Mouse (Mus musculus) forebrain, embryonic 13.5 days (tissue): Measurements from ENCODE around the gene Cct2. TPM values are rescaled to one million over a fixed set of nuclear protein-coding genes. Genes with fewer than 3 reads are reported as not detected.

Experiments
- ATAC-seq: fragments of 200-750 bp; cut with Nextera tagmentation; 2 replicates; pipeline ENCODE4 v1.8.0; 2017
- H3K27ac ChIP-seq: fragments of 300-500 bp; sonication (generic); 2 replicates; pipeline ENCODE4 v1.5.1; 2015; ENCODE audit warnings: inconsistent platforms, mild to moderate bottlenecking, moderate library complexity
- H3K27me3 ChIP-seq: fragments of 300-500 bp; sonication (generic); 2 replicates; pipeline ENCODE4 v1.6.1; 2015; ENCODE audit warnings: mild to moderate bottlenecking, inconsistent platforms
- H3K36me3 ChIP-seq: fragments of 300-500 bp; sonication (generic); 2 replicates; pipeline ENCODE4 v1.6.1; 2015; ENCODE audit warnings: mild to moderate bottlenecking, inconsistent platforms; ENCODE audit not compliant: poor library complexity, severe bottlenecking
- H3K4me1 ChIP-seq: fragments of 300-500 bp; sonication (generic); 2 replicates; pipeline ENCODE4 v1.6.1; 2015; ENCODE audit warnings: inconsistent platforms
- H3K4me2 ChIP-seq: fragments of 300-500 bp; sonication (generic); 2 replicates; pipeline ENCODE4 v1.6.1; 2015; ENCODE audit warnings: inconsistent platforms, mild to moderate bottlenecking, moderate library complexity
- H3K4me3 ChIP-seq: fragments of 300-500 bp; sonication (generic); 2 replicates; pipeline ENCODE4 v1.5.1; 2015; ENCODE audit warnings: mild to moderate bottlenecking, inconsistent platforms
- H3K9ac ChIP-seq: fragments of 300-500 bp; sonication (generic); 2 replicates; pipeline ENCODE4 v1.6.1; 2015; ENCODE audit warnings: mild to moderate bottlenecking, inconsistent platforms
- H3K9me3 ChIP-seq: fragments of 300-500 bp; sonication (generic); replicated peaks from 2 replicates; pipeline ENCODE4 v1.6.1; 2016; ENCODE audit warnings: inconsistent platforms
- WGBS: fragments of 180-500 bp; shearing (Covaris S2); methylation state at CpG from one replicate; pipeline ENCODE4 v1.1.7; 2015; 5-methylcytosine and 5-hydroxymethylcytosine counted together
- polyA plus RNA-seq: library from polyadenylated mRNA; unstranded; fragments of >200 nt; fragmentation: Nextera tagmentation; extraction: Ambion mirVana; gene quantifications from 2 replicates; pipeline ENCODE4 v1.2.1, GENCODE M21; 2015

Cct2 gene
- 281 and 294 TPM in 2 replicates for polyA plus RNA-seq

GRCm38 (mm10) chr10:117063254-117064021 lies at the start of gene Cct2:
Gene Cct2 (minus strand): TSS chr10:117063814.
- Histone ChIP-seq H3K4me2 (peak within 1 kb of the TSS; percentile 83), H3K9me3 (no peaks in the 10 kb centered on the region), H3K9ac (peak within 1 kb of the TSS; percentile 79), H3K36me3 (peaks cover 37% of the 10 kb centered on the region), H3K27ac (peak within 1 kb of the TSS; percentile 76), H3K4me3 (peak within 1 kb of the TSS; percentile 92), H3K4me1 (peaks cover 10% of the 10 kb centered on the region), H3K27me3 (no peaks in the 10 kb centered on the region)
- ATAC-seq: peak; percentile 95
- under 1% methylated on average over 67 of the region's 68 CpGs for WGBS

GRCm38 (mm10) chr10:117112545-117112944 lies 48.9 kb upstream of the Cct2 start:
- H3K9me3 ChIP-seq: no peaks in the 10 kb centered on the region
- H3K27ac ChIP-seq: no peak overlapping the region
- H3K4me1 ChIP-seq: peaks cover 6% of the 10 kb centered on the region
- ATAC-seq: no peak
- WGBS: 62% methylated on average over 2 of the region's 2 CpGs
- H3K27me3 ChIP-seq: no peaks in the 10 kb centered on the region
- H3K4me3 ChIP-seq: no peak overlapping the region
- H3K36me3 ChIP-seq: no peaks in the 10 kb centered on the region
- H3K4me2 ChIP-seq: no peak overlapping the region
- H3K9ac ChIP-seq: no peak overlapping the region

DNA sequence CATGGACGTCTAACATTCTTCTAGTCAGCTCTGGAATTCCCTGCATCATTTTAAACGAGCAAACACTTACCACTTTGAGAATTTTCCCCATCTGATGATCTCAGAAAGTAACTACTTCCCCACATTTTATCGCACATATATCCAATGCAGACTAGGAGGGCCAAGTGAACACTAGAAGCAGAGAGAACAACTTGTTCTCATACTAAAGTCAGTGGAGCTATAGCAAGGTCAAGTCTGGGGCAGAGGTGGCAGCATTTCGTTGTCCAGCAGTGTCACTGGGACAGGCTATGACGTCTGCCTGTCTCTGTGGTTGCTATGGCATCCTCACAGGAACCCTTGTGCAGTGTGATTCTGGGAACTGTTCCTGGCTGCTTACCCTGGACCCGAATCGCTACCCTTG lies 47.8 kb upstream of the Cct2 start:
- H3K27ac ChIP-seq: no peak overlapping the region
- H3K9ac ChIP-seq: no peak overlapping the region
- peaks cover 6% of the 10 kb centered on the region for H3K4me1 ChIP-seq
- WGBS: 81% methylated on average over 7 of the region's 7 CpGs
- H3K4me3 ChIP-seq: no peak overlapping the region
- no peak for ATAC-seq
- no peaks in the 10 kb centered on the region for H3K27me3 ChIP-seq
- no peak overlapping the region for H3K4me2 ChIP-seq
- no peaks in the 10 kb centered on the region for H3K9me3 ChIP-seq
- H3K36me3 ChIP-seq: no peaks in the 10 kb centered on the region

- ATAC-seq: no peak
- WGBS: 82% methylated on average over 3 of the region's 3 CpGs
These were observed 46.7 kb upstream of the Cct2 start for GRCm38 (mm10) chr10:117110271-117110670.

GRCm38 (mm10) chr10:117106686-117107085 lies 43.1 kb upstream of the Cct2 start:
- H3K36me3 ChIP-seq: no peaks in the 10 kb centered on the region
- WGBS: 32% methylated on average over 3 of the region's 3 CpGs
- no peaks in the 10 kb centered on the region for H3K9me3 ChIP-seq
- no peak overlapping the region for H3K4me3 ChIP-seq
- H3K27me3 ChIP-seq: no peaks in the 10 kb centered on the region
- no peak overlapping the region for H3K27ac ChIP-seq
- H3K4me1 ChIP-seq: peaks cover 10% of the 10 kb centered on the region
- no peak for ATAC-seq
- H3K4me2 ChIP-seq: no peak overlapping the region
- H3K9ac ChIP-seq: no peak overlapping the region

More at GRCm38 (mm10) chr10:117110271-117110670, 46.7 kb upstream of the Cct2 start:
- Histone ChIP-seq H3K36me3 (no peaks in the 10 kb centered on the region), H3K9me3 (no peaks in the 10 kb centered on the region), H3K4me1 (peaks cover 10% of the 10 kb centered on the region), H3K4me3 (no peak overlapping the region), H3K27me3 (no peaks in the 10 kb centered on the region), H3K27ac (no peak overlapping the region), H3K9ac (no peak overlapping the region), H3K4me2 (no peak overlapping the region)

GRCm38 (mm10) chr10:117106244-117106643 lies 42.6 kb upstream of the Cct2 start:
- H3K4me1 ChIP-seq: peaks cover 10% of the 10 kb centered on the region
- H3K9me3 ChIP-seq: no peaks in the 10 kb centered on the region
- H3K27ac ChIP-seq: no peak overlapping the region
- no peak overlapping the region for H3K9ac ChIP-seq
- WGBS: 4% methylated on average over 4 of the region's 4 CpGs
- H3K4me3 ChIP-seq: no peak overlapping the region
- ATAC-seq: no peak
- H3K4me2 ChIP-seq: no peak overlapping the region
- no peaks in the 10 kb centered on the region for H3K36me3 ChIP-seq
- H3K27me3 ChIP-seq: no peaks in the 10 kb centered on the region

DNA sequence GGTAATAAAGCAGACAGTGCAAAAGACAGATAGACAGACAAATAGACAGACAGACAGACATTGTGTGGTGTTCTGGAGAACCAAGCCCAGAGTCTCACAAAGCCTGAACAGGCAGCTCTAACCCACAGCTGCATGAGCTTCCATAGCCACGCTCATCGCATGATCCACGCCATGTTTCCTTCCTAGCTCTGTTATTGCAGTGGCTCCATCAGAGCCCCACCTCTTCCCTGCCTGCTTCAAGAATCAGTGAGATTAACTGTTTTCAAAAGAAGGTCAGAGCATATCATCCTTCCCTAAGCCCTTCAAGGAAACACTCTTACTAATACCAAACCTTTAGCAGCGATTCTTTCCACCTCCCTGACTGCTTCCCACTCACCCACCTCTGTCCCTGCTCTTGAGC lies 41.4 kb upstream of the Cct2 start:
- Histone ChIP-seq H3K4me3 (no peak overlapping the region), H3K27me3 (no peaks in the 10 kb centered on the region), H3K9me3 (no peaks in the 10 kb centered on the region), H3K9ac (no peak overlapping the region), H3K4me1 (peaks cover 10% of the 10 kb centered on the region), H3K36me3 (no peaks in the 10 kb centered on the region), H3K4me2 (no peak overlapping the region), H3K27ac (no peak overlapping the region)
- no peak for ATAC-seq
- WGBS: 65% methylated on average over 4 of the region's 4 CpGs

DNA sequence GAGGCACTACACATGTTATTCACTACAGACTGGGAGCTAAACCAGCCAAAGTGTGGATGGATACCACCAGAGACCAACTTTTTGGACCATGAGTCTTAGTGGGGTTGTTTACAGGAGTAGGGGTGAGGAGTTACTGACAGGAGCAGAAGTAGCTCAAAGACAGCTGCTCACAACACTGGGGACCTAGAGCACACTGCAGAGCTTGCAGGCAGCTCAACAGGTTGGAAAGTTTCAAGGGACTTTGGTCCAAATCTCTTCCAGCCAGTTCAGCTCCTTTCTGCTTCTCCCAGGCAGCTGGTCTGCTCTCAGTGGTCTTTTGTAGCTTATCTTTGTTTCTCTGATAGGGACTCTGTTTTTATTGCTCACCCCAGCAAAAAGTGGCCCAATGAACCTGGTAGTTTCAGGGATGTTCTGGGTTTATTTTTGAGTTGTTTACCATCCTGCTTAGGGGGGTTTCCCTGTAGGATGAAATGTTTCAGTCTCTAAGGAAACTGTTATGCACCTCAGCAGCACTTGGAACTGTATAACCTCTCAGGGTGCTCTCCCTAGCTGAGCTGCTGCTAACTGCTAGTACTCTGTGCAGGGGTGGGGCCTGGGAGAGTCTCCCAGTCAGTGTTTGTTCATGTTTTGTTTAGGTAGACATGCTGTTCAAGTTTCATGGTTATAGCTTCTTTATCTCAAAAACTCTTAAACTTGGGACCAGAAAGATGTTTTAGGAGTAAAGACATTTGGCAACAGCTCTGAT lies 40.4 kb upstream of the Cct2 start:
- H3K27me3 ChIP-seq: no peaks in the 10 kb centered on the region
- H3K9me3 ChIP-seq: no peaks in the 10 kb centered on the region
- H3K4me3 ChIP-seq: no peak overlapping the region
- H3K9ac ChIP-seq: no peak overlapping the region
- peaks cover 9% of the 10 kb centered on the region for H3K4me1 ChIP-seq
- no peak overlapping the region for H3K4me2 ChIP-seq
- H3K27ac ChIP-seq: no peak overlapping the region
- ATAC-seq: no peak
- no peaks in the 10 kb centered on the region for H3K36me3 ChIP-seq

- H3K9ac ChIP-seq: no peak overlapping the region
- H3K4me1 ChIP-seq: peaks cover 4% of the 10 kb centered on the region
- H3K4me3 ChIP-seq: no peak overlapping the region
- no peaks in the 10 kb centered on the region for H3K27me3 ChIP-seq
- no peak overlapping the region for H3K27ac ChIP-seq
- ATAC-seq: no peak
- 93% methylated on average over 5 of the region's 5 CpGs for WGBS
- no peak overlapping the region for H3K4me2 ChIP-seq
- H3K9me3 ChIP-seq: no peaks in the 10 kb centered on the region
- 0 out of 2 replicates have a peak, but pooled peaks cover 6% of the 10 kb centered on the region for H3K36me3 ChIP-seq
These were observed 36.6 kb upstream of the Cct2 start for GRCm38 (mm10) chr10:117100175-117100574.

DNA sequence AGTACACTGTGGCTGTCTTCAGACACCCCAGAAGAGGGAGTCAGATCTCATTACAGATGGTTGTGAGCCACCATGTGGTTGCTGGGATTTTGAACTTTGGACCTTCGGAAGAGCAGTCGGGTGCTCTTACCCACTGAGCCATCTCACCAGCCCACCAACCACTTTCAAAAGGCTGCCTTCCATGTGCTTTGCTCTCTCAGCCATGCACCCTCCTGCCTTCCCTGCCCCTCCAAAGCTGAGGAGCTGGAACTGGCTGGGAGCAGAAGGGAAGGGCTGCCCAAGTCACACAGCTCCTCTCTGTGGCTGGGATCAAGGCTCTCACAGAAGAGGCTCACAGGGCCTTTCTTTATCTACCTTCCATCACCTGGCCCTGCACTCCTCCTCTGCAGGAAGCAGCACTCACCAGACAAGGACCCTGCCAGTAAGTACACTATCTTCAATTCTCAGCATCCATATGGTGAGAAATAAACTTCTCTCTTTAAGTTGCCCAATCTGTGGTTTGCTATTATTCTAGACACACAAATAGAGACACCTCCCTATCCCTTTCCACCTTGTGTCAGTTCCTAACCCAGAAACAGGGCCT lies 33.6 kb upstream of the Cct2 start:
- peaks cover 18% of the 10 kb centered on the region for H3K4me1 ChIP-seq
- H3K9ac ChIP-seq: no peak overlapping the region
- no peaks in the 10 kb centered on the region for H3K27me3 ChIP-seq
- no peak for ATAC-seq
- no peak overlapping the region for H3K27ac ChIP-seq
- 87% methylated on average over 2 of the region's 2 CpGs for WGBS
- peaks cover 15% of the 10 kb centered on the region for H3K36me3 ChIP-seq
- H3K4me3 ChIP-seq: no peak overlapping the region
- no peaks in the 10 kb centered on the region for H3K9me3 ChIP-seq
- no peak overlapping the region for H3K4me2 ChIP-seq

DNA sequence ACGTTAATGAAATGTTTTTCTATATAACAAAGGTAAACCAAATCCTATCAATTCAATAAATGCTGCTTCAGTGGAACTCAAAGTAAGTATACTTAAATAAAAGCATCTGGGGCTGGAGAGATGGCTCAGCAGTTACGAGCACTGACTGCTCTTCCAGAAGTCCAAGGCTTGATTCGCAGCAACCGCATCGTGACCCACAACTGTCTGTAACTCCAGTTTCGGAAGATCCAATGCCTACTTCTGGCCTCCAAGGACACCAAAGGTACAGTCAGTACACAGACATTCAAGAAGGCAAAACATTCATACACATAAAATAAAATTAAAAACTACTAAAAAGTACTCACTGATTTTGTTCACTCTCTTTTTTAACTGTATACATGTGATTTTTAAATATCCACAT lies 32.5 kb upstream of the Cct2 start:
- Histone ChIP-seq H3K36me3 (peaks cover 15% of the 10 kb centered on the region), H3K4me3 (no peak overlapping the region), H3K27ac (no peak overlapping the region), H3K9ac (no peak overlapping the region), H3K27me3 (no peaks in the 10 kb centered on the region), H3K4me1 (peaks cover 18% of the 10 kb centered on the region), H3K9me3 (no peaks in the 10 kb centered on the region), H3K4me2 (no peak overlapping the region)
- no peak for ATAC-seq
- 89% methylated on average over 6 of the region's 6 CpGs for WGBS
